Mouse (Mus musculus): ENCODE measurements at regions not wholly inside any gene's neighbourhood (a gene's known extent, or its start where the extent isn't known, plus 50 kb on each side); places are given as distances from the start of the nearest gene placed in this dataset.

DNA sequence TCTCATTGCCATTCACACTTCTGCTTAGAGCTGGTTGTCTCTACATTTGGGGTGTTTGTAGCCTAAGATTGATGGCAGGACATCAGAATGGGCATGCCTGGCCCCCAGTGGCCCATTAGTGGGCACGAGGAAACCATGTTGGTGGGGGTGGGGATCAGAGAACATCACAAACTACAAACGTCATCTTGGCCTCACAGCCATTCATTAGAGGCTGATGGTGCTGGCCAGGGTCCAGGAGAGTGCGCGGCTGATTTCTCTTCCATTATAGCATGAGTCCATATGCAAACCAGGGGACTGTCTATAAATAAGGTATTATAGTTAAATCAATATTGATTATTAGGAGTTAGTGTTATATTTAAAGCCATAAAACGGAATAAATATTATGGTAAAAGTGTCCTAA lies 67.9 kb downstream of the 3100002H09Rik start:
- DNase-seq (ENCODE audit: low spot score in 2 of 2), result no peak

DNA sequence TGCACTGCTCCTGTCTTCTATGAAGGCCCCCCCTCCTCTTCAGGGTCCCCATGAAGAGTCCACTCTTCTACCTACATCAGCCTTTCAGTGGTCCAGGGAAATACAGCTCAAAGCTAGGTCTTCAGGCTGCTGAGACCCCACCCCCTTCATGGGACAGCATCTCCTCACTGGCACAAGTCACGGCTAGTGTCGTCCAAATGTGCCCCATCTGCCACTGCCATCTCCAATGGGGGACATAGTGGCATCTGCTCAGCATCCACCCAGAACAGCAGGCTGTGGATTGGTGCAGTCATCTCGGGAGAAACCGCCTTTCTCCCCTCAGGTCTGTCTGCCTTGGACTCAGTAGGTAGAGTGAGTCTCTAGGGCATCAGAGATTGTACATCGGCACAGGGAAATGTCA lies 72.1 kb downstream of the 3100002H09Rik start:
- no peak for DNase-seq (ENCODE audit: low spot score in 2 of 2)

DNA sequence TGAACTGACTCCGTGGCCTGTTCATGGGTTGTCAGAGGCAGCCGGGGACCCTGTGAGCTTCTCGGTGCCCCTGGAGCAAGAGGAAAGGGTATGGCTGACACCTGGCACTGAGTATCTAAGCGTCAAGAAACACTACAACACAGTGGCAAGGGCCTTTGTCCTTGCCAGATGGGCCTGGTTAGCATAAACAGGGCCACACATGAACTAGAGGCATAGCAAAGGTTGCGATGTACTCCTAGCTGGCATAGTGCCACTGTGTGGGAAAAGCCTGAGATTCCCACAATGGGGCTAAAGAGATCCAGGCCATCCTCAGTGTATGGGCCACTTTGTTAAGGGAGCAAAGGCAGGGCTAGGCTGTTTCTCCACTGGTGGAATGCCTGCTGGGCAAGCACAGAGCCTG lies 72.9 kb downstream of the 3100002H09Rik start:
- no peak for DNase-seq (ENCODE audit: low spot score in 2 of 2)

- DNase-seq (ENCODE audit: low spot score in 2 of 2), result no peak
Measured at GRCm38 (mm10) chr4:124533614-124534013, 77.0 kb downstream of the 3100002H09Rik start.

DNA sequence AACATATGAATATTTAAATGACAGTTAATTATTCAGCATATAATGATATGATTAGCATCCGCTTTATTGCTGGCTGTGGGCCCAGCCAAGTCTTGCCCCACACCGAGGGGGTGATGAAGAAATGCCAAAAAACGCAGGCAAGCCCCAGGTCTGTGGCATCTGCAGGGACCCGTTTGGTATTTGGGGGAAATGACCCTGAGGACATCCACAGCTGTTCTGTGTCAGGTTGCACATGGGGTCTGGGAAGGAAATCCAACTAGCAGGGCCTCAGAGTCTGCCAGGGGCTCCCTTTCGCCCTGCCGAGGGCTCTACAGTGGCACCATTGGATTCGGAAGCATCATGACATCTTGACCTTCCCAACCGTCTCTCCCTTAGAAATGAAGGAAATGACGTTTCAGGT lies 80.0 kb downstream of the 3100002H09Rik start:
- no peak for DNase-seq (ENCODE audit: low spot score in 2 of 2)

DNA sequence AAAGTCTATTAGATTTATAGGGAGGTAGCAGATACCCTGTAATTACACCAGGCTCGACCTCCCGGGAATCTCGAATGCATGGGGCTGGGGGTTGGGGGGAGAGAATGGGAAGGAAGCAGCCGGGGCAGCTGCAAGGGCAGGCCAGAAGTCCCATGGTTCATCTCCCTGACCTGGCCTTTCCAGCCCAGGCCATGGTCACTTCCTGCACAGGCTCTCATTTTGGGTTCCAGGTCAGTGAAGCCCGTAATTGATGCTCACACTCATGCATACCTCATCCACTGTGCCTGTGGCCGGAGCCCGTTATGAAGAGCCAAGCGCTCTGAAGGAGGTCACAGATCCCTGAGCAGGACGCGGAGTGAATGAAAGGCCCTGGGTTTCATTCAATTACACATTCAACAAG lies 83.8 kb downstream of the 3100002H09Rik start:
- no peak for DNase-seq (ENCODE audit: low spot score in 2 of 2)

DNA sequence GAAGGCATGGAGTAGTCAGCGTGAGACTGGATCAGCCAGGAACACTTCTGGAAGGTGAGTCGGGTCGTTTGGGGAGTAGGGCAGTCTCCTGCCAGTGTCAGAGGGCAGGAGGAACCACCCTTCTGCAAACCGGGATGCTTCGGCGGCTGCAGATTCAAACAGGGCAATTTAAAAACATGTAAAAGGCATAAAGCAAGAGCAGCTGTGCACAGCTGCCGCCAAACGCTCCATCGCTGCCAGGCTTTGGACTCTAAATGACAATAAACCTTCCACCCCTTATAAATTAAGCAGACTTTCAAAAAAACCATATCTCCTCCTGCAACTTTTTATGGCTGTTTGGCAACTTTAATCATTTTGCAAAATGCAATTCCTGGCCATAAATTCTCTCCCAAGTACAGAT lies 84.2 kb downstream of the 3100002H09Rik start:
- DNase-seq (ENCODE audit: low spot score in 2 of 2), result no peak

- DNase-seq (ENCODE audit: low spot score in 2 of 2), result no peak
Measured at GRCm38 (mm10) chr4:124520309-124520708, 90.3 kb downstream of the 3100002H09Rik start.

DNA sequence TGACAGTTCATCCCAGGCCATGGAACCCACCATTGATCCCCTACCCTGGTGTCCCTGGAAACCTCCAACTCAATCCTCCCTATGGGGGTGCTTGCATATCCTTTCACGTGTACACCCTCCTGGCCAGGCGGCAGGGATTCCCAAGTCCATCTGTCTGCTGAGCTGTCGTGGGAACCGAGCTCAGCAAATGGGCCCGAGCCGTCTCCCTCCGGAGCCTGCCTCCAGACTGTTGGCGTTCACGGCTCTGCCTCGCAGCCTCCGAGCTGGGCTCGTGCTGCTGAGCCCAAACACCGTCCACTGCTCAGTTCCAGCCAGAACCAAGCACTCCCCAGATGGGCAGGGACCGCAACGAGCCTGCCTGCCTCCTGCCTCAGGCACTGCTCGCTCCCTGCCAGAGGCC lies 98.8 kb downstream of the 3100002H09Rik start:
- peak; percentile 26 for DNase-seq (ENCODE audit: low spot score in 2 of 2)

- DNase-seq (ENCODE audit: low spot score in 2 of 2), result no peak
Measured at GRCm38 (mm10) chr4:124510816-124511215, 99.8 kb downstream of the 3100002H09Rik start.

DNA sequence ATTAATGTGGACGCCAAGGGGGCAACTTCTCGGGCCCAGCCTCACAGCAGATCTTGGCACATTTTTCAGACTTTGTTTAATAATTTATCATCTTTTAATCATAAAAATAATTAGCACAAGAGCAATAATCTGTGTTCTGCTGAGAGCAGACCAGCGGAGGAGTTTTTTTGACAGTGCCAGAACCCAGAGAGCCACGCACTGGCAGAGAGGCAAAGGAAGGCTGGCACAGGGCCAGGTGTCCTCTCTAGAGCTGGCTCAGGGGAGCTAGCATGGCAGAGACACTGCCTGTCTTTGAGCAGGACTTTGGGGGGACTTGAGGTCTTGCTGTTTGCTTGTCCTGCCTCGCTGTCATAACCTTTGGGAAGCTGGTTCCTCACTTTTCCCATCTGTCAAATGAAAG lies 100.9 kb downstream of the 3100002H09Rik start:
- DNase-seq (ENCODE audit: low spot score in 2 of 2), result peak; percentile 49 to 84

GRCm38 (mm10) chr4:124506083-124506647 lies 104.4 kb downstream of the 3100002H09Rik start:
- peak in 1 of 2 experiments; percentile 17 for DNase-seq (ENCODE audit: low spot score in 2 of 2)

DNA sequence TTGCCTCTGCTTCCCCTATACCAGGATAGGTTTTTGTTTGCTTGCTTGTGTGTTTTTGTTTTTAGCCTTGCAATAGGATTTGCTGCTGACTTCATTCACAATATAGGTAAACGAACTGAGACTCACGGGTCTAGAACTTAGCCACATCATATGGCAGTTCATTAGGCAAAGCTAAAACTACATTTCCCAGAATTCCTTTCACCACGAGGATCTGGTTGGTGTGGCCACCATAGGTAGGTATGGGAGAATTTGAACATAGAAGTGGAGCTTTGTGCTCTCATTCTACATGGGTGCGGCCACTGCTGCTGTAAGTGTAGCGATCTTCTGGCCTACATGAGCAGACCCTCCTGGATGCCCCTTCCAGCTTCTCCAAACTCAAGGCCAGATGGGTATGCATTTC lies 108.8 kb downstream of the 3100002H09Rik start:
- no peak for DNase-seq (ENCODE audit: low spot score in 2 of 2)

DNA sequence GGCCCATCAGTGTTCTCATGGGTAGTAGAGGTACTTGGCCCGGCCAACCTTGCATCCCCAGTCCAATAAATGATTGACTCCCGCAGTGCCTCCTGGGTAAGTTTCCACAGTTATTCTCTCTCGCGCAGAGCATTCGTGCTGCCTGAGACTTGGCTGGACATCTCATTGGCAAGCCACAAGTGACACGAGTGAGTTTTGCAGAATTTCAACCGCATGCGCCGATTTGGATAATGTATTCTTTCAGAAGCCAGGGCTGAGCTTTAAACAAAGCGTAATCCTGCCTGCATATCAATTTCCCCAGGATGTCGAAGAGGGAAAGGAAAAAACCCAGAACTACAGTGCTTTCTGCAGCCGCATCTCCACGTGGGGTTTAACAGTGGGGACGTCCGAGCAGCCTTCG lies 112.6 kb downstream of the 3100002H09Rik start:
- DNase-seq (ENCODE audit: low spot score in 2 of 2), result peak; percentile 5 to 37

DNA sequence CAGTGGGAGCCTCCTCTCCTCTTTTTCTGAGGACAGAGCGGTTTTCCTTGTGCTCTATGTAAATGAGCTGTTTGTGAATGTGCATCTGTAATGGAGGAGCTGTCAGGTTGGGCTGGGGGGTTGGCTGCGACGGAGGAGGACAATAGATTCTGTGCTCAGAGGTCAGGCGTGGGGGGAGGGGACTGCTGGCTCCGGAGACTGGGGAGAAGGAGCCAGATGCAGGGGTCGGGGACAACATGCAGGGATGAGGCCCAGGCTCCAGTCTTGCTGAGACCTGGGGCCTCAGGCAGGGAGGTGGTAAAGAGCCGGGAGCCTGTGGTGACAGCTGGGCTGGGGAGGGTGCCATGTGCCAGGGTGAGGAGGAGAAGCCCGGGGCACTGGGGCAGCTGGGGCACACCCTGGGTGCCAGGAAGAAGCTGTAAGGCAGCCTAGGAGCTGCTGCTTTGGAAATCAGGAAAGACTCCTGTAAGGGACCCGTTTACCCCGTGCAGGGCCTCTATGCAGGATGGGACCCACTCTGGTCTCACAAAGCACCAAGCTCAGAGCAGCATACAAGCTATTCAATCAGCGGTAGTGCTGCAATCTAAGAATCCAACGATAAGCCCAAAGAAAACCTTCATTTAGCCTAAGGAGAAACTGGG lies 124.5 kb downstream of the 3100002H09Rik start:
- DNase-seq (ENCODE audit: low spot score in 2 of 2), result no peak

- DNase-seq (ENCODE audit: low spot score in 2 of 2), result no peak
Measured at GRCm38 (mm10) chr4:124484613-124485586, 125.7 kb downstream of the 3100002H09Rik start.

DNA sequence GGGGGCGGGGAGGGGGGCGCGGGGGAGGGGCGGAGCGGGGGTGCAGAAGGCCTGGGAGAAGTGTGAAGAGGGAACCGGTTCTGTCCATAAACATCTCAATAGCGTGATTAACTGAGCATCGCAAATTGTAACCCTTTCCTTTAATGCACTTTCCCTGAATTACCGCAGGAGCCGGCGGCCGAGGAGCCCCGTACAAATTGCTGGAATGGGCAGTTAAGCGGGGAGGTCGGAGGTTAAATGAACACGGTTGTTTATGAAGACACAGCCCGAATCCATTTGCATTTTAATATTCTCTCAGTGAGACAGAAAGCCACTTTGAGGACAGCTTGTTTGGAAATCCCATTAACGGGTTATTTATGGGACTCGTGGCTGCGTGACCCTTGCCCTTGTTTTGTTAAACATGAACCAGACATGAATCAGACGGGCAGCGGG lies 132.7 kb downstream of the 3100002H09Rik start:
- no peak for DNase-seq (ENCODE audit: low spot score in 2 of 2)

DNA sequence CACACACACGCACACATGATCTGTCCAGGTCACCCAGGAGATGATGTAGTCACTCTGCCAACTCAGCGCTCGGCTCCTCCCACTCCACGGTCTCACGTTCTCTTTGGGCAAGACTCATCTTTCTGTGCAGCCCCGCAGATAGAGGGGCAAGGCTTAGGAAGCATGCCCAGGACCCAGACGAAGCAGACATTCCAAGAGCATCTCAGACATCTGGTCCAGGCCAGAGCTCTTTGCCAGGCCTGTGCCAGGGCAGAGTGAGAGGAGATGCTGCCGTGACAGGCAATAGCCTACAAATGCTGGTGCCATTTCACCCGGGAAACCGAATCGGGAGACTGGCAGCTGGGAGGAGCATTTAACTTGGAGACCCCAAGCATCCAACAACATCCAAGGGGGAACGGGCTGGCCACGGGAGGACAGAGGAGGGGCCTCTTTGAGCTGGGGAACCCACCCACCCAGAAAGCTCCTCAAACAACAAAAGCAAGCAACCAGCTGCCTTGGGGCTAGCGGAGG lies 133.2 kb downstream of the 3100002H09Rik start:
- DNase-seq (ENCODE audit: low spot score in 2 of 2), result no peak

DNA sequence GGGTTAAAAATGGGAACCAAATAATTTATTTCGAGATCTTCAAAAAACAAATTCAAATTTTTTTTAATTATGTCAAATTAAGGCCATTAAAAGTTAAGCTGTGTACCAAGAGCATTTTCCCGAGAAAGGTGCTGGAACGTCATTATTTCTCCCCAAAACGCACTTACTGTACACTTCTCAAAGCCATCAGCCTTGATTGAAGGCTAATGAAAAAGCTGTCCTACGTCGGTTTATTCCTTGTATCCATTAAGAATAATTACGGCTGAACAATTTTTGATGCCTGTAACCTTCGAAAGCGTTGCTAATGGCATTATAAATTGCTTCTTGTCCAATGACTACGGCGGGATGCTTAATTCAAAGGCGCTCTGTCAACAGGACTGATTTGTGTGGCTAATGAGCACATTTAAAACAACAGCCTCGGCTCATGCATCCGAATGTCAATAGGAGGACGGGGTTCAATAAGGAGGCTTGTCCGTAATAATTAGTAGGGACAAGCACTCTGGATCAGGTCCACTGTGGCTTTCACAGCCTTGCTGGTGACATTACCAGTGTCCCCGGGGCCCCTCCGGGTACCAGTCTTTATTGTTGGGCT lies 145.3 kb downstream of the 3100002H09Rik start:
- no peak for DNase-seq (ENCODE audit: low spot score in 2 of 2)

DNA sequence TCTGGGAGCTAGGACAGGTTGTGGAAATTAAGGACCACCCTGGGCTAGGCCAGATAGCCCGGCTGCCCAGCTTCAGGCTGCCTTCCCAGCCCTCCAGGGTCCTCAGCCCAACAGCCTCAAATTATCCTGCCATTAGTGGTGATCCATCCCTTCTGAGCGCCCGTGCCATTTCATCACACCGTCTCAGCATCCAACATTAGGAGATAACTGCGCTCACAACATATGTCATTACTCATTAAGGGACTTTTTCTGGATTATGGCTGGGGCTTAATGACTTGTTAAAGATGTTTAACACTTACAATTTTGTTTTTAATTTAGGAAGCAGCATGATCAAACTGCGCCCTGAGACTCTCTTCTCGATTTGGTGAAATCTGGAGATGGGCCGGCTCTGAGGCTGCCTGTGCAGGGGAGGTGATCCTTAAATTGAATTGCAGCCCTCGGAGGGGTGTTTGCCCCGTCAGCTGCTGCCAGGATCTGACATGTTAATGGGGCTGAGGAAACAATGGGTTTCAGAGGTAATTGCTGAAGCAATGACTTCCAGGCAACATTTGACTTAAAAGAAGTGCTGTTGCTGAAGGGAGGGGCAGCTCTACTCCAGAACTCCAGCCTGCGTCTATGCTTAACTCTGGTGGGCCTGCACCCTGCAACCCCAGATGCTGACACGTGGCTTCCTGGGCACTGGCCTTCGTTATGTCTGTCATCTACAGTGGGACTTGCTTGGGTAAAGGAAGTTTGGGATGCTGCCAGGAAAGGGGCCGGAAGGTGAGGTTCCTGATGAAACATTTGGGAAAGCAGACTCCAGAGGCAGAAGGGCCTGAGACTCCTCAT lies 154.9 kb downstream of the 3100002H09Rik start:
- no peak for DNase-seq (ENCODE audit: low spot score in 2 of 2)

DNA sequence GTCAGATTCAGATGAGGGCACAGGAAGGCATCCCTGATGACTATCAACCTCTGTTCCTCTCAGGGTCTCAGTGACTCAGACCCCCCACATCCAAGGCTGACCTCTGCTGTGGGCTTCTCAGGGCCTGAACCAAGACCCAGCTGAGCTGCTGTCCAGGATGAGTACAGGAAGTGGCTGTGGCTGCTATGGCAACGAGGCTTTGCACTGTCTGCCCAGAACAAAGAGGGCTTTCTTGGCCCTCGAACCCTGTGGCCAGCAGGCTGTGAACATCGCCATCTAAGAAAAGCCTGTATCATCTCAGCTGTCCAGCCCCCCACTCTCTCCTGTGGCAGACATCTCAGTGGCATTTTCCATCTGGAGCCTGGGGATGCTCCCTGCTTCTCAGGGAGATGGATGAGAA lies 159.5 kb downstream of the 3100002H09Rik start:
- peak in 1 of 2 experiments; percentile 14 for DNase-seq (ENCODE audit: low spot score in 2 of 2)
